Mouse (Mus musculus): ENCODE results near the gene Epha3. TPM values are rescaled to one million over a fixed set of nuclear protein-coding genes. Genes with fewer than 3 reads are reported as not detected.

Epha3 gene
- polyA plus RNA-seq, 1 experiment from 2014 or later: 40.1 TPM

DNA sequence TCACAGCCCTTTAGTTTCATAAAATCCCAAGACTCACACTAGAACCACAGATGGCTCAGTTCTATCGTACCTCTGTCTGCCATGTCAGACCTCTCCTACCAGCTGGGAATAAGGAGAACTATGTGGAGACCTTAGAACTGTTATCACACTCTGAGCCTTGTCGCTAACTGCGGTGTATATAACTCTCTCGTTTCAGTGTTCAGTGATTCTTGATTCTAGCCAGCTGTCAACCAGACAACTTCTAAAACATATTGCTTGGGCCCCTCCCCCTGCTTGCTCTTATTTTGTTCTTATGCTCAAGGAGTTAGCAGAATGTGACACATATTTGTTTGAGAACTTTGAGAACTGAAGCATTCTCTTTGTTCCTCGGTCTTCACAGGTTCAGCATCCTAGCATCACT lies 83.8 kb downstream of the Epha3 start:
- no peak overlapping the region for H3K4me2 ChIP-seq
- peaks cover 5% of the 10 kb centered on the region for H3K4me1 ChIP-seq (replicated peaks)
- H3K27me3 ChIP-seq: no peaks in the 10 kb centered on the region
- no peak for ATAC-seq (ENCODE audit: low FRiP score)
- WGBS: 85% methylated on average over 5 of the region's 5 CpGs
- H3K4me3 ChIP-seq: no peak overlapping the region
- no peaks in the 10 kb centered on the region for H3K36me3 ChIP-seq
- H3K9me3 ChIP-seq: no peaks in the 10 kb centered on the region
- H3K9ac ChIP-seq: no peak overlapping the region
- no peak overlapping the region for H3K27ac ChIP-seq

DNA sequence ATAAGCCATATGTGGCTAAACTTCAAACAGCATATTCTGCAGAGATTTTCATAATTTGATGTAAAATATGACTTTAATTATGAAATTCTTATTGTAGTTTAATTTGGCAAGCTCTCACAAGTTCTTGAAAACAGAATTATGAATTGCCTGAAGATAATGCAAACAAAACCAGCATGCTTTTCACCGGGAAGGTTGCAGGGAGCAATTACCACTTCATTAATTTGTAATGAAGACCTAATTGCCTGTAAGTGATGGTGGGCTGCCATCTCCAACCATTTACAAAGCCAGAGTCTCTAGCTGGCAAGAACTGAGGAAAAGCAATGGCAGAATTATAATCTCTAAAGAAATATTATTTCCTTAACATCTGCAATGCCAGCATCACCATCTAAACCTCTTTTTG lies 86.2 kb downstream of the Epha3 start:
- H3K4me2 ChIP-seq: no peak overlapping the region
- no peak overlapping the region for H3K27ac ChIP-seq

DNA sequence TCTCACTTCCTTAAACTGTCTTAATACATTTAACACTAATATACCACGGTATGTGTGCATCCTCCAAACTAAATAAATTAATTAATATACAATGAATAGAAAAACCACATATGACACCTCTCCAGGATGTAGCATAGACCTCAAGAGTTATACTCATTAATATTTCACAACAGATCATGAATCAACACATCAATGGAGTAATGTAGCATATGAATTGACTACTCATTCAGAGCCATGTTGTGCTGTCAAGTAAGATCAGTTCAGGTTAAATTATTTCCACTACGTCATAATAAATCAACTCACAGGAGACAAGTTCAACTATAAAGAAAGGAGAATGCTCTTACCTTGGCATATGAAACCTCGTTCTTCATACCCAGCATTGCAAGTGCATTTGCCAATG lies 91.4 kb downstream of the Epha3 start:
- H3K4me1 ChIP-seq (replicated peaks): no peaks in the 10 kb centered on the region
- no peak overlapping the region for H3K4me2 ChIP-seq
- H3K9me3 ChIP-seq: no peaks in the 10 kb centered on the region
- no peaks in the 10 kb centered on the region for H3K27me3 ChIP-seq
- no peak overlapping the region for H3K27ac ChIP-seq
- WGBS: 84% methylated on average over 3 of the region's 3 CpGs
- H3K4me3 ChIP-seq: no peak overlapping the region
- no peak overlapping the region for H3K9ac ChIP-seq
- ATAC-seq (ENCODE audit: low FRiP score): no peak
- no peaks in the 10 kb centered on the region for H3K36me3 ChIP-seq

More for the DNA sequence above, 86.2 kb downstream of the Epha3 start:
- no peaks in the 10 kb centered on the region for H3K9me3 ChIP-seq
- peaks cover 5% of the 10 kb centered on the region for H3K4me1 ChIP-seq (replicated peaks)
- H3K9ac ChIP-seq: no peak overlapping the region
- WGBS: 16% methylated on average over 1 of the region's 1 CpGs
- no peak overlapping the region for H3K4me3 ChIP-seq
- H3K36me3 ChIP-seq: no peaks in the 10 kb centered on the region
- no peaks in the 10 kb centered on the region for H3K27me3 ChIP-seq
- ATAC-seq (ENCODE audit: low FRiP score): no peak

DNA sequence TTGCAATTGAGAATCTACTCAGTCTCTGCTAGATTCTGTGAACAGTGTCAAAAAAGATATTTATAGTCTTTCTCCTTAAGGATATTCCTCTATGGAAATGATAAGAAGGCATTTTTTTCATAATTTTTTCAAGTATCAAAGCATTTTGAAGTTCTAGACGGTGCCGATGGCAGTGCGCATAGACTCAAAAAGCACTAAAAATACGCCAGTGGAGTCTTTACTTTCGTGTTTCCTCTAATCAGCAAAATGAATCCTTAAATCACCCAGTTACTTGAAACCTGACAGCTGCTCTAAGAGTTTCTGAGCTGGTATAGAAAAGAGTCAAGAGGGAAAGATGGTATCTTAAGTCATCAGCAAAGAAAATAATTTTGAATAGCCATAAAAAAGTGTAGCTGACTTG lies 96.4 kb downstream of the Epha3 start:
- no peak for ATAC-seq (ENCODE audit: low FRiP score)

DNA sequence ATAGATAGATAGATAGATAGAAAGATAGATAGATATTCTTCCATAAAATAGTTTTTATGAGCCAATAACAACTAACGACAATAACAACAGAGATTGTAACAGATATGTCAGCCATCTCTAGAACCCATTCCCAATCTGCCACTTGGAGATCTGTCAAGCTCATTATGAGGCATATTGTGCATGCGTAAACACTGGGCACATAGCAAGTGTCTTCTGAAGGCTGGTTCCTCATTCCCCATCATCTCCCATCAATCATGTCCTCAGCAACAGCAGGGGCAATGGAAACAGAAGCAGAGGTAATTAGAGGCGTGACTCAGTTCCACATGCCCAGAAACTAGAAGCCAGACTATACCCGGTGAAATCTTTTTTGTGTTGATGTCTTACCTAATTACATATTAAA lies 102.8 kb downstream of the Epha3 start:
- H3K4me3 ChIP-seq: no peak overlapping the region
- ATAC-seq (ENCODE audit: low FRiP score): peak; percentile 24; the same call in 1 of the 2 replicates

More for the DNA sequence above, 96.4 kb downstream of the Epha3 start:
- no peak overlapping the region for H3K9ac ChIP-seq
- no peaks in the 10 kb centered on the region for H3K36me3 ChIP-seq
- no peaks in the 10 kb centered on the region for H3K9me3 ChIP-seq
- H3K4me2 ChIP-seq: no peak overlapping the region
- 88% methylated on average over 5 of the region's 5 CpGs for WGBS
- no peak overlapping the region for H3K4me3 ChIP-seq
- H3K4me1 ChIP-seq (replicated peaks): no peaks in the 10 kb centered on the region
- H3K27me3 ChIP-seq: no peaks in the 10 kb centered on the region
- no peak overlapping the region for H3K27ac ChIP-seq

DNA sequence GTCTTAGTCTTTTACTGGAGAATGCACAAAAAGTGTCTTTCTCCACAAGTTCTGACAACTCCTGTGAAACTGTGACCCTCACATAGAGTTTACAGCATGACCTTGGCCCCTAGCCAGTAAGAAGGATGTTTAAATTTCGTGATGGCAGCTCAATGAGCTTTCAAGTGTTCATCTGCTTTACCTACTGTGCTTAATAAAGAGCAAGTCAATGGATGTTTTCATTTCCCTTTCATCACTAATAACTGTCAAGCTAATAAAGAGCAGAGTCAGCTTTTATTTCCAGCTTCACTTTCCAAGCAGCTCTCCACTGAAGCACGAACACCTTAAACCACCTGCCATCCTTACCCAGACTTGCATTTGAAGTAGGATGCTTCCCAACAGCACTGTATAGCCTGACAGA lies 103.9 kb downstream of the Epha3 start:
- no peak for ATAC-seq (ENCODE audit: low FRiP score)
- H3K4me1 ChIP-seq (replicated peaks): no peaks in the 10 kb centered on the region
- no peak overlapping the region for H3K9ac ChIP-seq
- no peak overlapping the region for H3K27ac ChIP-seq
- H3K9me3 ChIP-seq: no peaks in the 10 kb centered on the region
- WGBS: 26% methylated on average over 2 of the region's 2 CpGs
- H3K4me3 ChIP-seq: no peak overlapping the region
- H3K4me2 ChIP-seq: no peak overlapping the region
- H3K36me3 ChIP-seq: no peaks in the 10 kb centered on the region
- no peaks in the 10 kb centered on the region for H3K27me3 ChIP-seq

More for the DNA sequence above, 102.8 kb downstream of the Epha3 start:
- Histone ChIP-seq H3K9me3 (no peaks in the 10 kb centered on the region), H3K4me2 (no peak overlapping the region), H3K9ac (no peak overlapping the region), H3K27ac (no peak overlapping the region), H3K27me3 (no peaks in the 10 kb centered on the region), H3K4me1 (replicated peaks) (no peaks in the 10 kb centered on the region), H3K36me3 (no peaks in the 10 kb centered on the region)
- WGBS: 38% methylated on average over 4 of the region's 4 CpGs

DNA sequence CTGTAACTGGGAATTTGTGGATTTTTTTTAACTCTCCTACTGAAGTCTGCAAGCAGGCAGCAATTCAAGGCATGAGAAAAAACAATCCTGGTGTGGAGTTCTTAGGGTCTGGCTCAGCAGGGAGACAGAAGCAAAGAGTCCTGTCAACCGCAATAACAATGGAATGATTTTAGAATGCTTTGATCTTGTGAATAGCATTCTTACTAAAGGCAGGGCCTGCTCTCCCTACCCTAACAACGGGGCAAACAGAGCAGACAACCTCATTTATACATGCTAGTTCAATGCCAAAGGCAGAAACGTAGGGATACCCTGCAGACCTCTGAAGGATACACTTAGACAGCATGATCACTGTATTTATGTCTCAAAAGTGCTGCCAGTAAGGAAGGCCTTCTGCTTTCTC lies 110.9 kb downstream of the Epha3 start:
- peak overlapping the region; percentile 49; the same call in 1 of the 2 replicates for H3K27ac ChIP-seq
- H3K4me3 ChIP-seq: no peak overlapping the region
- no peak for ATAC-seq (ENCODE audit: low FRiP score)
- no peaks in the 10 kb centered on the region for H3K27me3 ChIP-seq
- no peaks in the 10 kb centered on the region for H3K9me3 ChIP-seq
- 2% methylated on average over 3 of the region's 3 CpGs for WGBS
- peaks cover 5% of the 10 kb centered on the region for H3K4me1 ChIP-seq (replicated peaks)
- H3K36me3 ChIP-seq: no peaks in the 10 kb centered on the region
- H3K9ac ChIP-seq: no peak overlapping the region
- H3K4me2 ChIP-seq: no peak overlapping the region

DNA sequence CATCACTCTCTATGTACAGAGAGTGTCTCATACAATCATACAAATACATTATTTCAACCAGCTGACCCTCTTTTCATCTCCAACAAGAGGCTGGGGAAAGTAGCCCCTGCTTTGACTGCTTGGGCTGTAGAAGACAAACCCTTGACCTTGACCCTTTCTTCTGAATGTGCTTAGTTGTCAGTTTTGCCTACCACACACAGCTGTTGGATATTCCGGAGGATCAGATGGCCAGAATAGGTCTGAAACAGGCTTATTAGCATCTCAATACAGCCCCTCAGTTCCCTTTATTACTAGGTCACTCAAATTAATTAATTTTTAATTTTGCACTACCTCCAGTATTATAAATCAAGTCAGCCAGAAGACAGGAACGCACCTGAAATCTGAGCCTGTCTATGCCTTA lies 116.2 kb downstream of the Epha3 start:
- ATAC-seq (ENCODE audit: low FRiP score): peak; percentile 63

DNA sequence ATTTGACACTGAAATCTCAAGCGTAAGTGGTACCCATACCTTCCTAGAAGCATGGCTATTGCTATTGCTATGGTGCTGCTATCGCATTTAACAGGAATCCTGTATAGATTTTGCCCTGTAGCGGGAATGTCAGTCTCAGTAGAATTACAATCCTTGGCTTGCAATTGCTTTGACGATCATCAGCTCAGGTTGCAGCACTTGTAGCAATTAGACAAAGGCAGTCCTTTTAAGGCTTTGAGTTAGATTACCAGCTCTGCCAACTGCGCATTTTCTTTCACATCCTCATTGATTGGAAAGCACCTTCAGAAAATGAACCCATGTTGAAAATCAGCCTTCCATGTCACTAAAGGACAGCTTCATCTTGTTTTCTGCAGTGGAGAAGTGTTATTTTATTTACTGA lies 118.5 kb downstream of the Epha3 start:
- Histone ChIP-seq H3K4me3 (no peak overlapping the region), H3K36me3 (no peaks in the 10 kb centered on the region), H3K27me3 (no peaks in the 10 kb centered on the region), H3K9me3 (no peaks in the 10 kb centered on the region), H3K9ac (no peak overlapping the region), H3K4me1 (replicated peaks) (peaks cover 17% of the 10 kb centered on the region), H3K27ac (peak overlapping the region; percentile 44; the same call in 1 of the 2 replicates), H3K4me2 (no peak overlapping the region)
- 35% methylated on average over 5 of the region's 5 CpGs for WGBS
- ATAC-seq (ENCODE audit: low FRiP score): no peak

More for the DNA sequence above, 116.2 kb downstream of the Epha3 start:
- H3K36me3 ChIP-seq: no peaks in the 10 kb centered on the region
- H3K9me3 ChIP-seq: no peaks in the 10 kb centered on the region
- H3K9ac ChIP-seq: no peak overlapping the region
- H3K4me1 ChIP-seq (replicated peaks): peaks cover 15% of the 10 kb centered on the region
- H3K27me3 ChIP-seq: no peaks in the 10 kb centered on the region
- H3K4me3 ChIP-seq: no peak overlapping the region
- peak overlapping the region; percentile 67 for H3K27ac ChIP-seq
- 4% methylated on average over 2 of the region's 2 CpGs for WGBS
- no peak overlapping the region for H3K4me2 ChIP-seq

DNA sequence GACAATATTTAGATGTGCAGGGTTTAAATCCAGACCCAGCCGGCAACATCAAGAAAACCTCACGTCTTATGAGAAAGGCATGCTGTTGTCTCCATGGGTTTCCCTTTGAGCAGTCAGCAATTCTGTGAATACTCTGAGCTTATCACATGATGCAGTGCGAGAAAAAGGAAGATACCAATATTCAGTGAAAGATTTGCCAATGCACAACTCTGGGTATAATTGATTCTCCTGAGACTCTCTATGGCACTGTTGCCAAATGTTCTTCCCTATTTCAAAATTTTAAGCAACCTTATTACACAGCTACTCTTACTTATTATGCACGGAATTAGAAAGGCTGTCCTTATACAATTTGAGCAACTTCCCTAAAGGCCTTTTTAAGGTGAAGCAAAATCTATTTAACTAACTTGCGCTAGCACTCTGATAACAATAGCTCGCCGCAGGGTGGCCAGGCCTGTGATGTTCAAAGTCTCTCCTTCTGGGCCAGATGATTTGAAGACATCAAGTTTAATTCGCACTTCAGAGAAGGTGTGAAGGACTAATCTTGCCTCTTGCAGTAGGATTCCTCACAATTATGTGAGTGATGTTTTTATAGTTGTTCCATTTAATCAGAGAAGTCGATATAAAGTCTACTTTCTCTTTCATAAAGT lies 120.6 kb downstream of the Epha3 start:
- Histone ChIP-seq H3K27me3 (no peaks in the 10 kb centered on the region), H3K36me3 (no peaks in the 10 kb centered on the region), H3K4me1 (replicated peaks) (peaks cover 17% of the 10 kb centered on the region), H3K27ac (no peak overlapping the region), H3K4me3 (no peak overlapping the region), H3K9ac (no peak overlapping the region), H3K9me3 (no peaks in the 10 kb centered on the region), H3K4me2 (no peak overlapping the region)
- 56% methylated on average over 9 of the region's 9 CpGs for WGBS
- ATAC-seq (ENCODE audit: low FRiP score): peak; percentile 44; the same call in 1 of the 2 replicates

DNA sequence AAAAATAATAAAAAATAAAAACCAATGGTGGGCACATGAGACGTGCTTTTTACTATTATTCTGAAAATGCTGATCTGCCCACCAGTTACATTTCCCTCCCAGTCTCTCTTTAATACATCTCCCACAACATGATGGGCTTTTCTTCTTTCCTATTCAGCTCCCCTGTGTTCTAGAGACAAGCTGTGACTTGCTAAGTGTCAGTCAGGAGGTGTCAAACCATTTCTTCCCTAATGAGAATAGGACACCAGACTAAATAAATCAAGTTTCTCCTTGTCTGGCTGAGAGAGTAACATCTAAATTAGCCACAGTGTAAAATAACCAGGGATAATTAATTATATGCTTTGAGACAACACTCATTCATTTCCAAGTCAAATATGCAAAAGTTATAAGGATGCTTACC lies 144.7 kb downstream of the Epha3 start:
- 32% methylated on average over 1 of the region's 1 CpGs for WGBS
- Histone ChIP-seq H3K4me3 (no peak overlapping the region), H3K4me1 (replicated peaks) (no peaks in the 10 kb centered on the region; the same call in 1 of the 2 replicates), H3K9me3 (no peaks in the 10 kb centered on the region), H3K27ac (no peak overlapping the region), H3K9ac (no peak overlapping the region), H3K36me3 (no peaks in the 10 kb centered on the region), H3K27me3 (no peaks in the 10 kb centered on the region), H3K4me2 (no peak overlapping the region)
- no peak for ATAC-seq (ENCODE audit: low FRiP score)

DNA sequence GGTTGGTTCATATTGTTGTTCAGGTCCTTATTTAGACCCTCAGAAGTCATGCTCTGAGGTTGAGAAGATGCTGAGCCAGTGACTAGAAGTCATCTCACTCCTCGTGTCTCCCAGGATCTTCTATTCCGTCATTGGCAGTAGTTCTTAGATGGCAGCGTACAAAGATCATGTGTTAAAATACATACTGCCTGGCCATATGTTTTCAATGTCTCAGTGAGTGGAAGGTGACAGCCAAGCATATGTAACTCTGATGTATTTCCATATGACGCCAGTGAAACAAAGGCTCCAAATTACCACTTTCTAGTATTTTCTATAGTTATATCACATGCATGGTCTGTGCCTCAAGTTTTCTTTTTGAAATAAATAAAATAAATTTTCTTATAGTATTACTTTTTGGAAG lies 146.7 kb downstream of the Epha3 start:
- no peak overlapping the region for H3K4me3 ChIP-seq
- no peak for ATAC-seq (ENCODE audit: low FRiP score)
- WGBS: 93% methylated on average over 4 of the region's 4 CpGs
- H3K4me1 ChIP-seq (replicated peaks): no peaks in the 10 kb centered on the region; the same call in 1 of the 2 replicates
- no peak overlapping the region for H3K9ac ChIP-seq
- H3K4me2 ChIP-seq: no peak overlapping the region
- no peak overlapping the region for H3K27ac ChIP-seq
- H3K27me3 ChIP-seq: no peaks in the 10 kb centered on the region
- H3K36me3 ChIP-seq: no peaks in the 10 kb centered on the region
- H3K9me3 ChIP-seq: no peaks in the 10 kb centered on the region

Data from hindbrain, embryonic 13.5 days (tissue).